Comparison of ENCODE assay signal across 14 mouse cellular contexts in genomic region chr6:92909361-92909760, GRCm38 (mm10). TPM values are rescaled to one million over a fixed set of nuclear protein-coding genes. Genes with fewer than 3 reads are reported as not detected.
DNase-seq lines count a peak whose midpoint lies in the region; ATAC-seq and TF ChIP-seq lines count a peak whose summit lies in the region.
"Had no signal": no experiment of that assay in that cellular context is flagged by ENCODE, and none has a peak within 500 bp of the region (broad histone marks: within the 10 kb centered on the region; RNA-seq: fewer than 3 reads in every experiment).

No protein-coding gene starts in this region.

- 28% methylated on average over 8 of the region's 8 CpGs for WGBS in heart, embryonic 12.5 days
- WGBS in thymus, adult 2 months = 94% methylated on average over 8 of the region's 8 CpGs

- peaks cover 33% of the 10 kb centered on the region for H3K4me1 ChIP-seq in heart, embryonic 12.5 days (replicated peaks)
- H3K4me1 ChIP-seq in thymus, adult 2 months (replicated peaks; ENCODE audit: control insufficient read depth, insufficient read depth, low read length) = no peaks in the 10 kb centered on the region

- TF ChIP-seq CTCF in layer of hippocampus, adult 2 months (conservative IDR thresholded peaks at IDR 0.05) = no peak
- TF ChIP-seq CTCF in thymus, adult 2 months (IDR thresholded peaks at IDR 0.05; ENCODE audit: borderline replicate concordance, control insufficient read depth, extremely low read depth, insufficient read depth, low read length, poor library complexity) = no peak

- no peak overlapping the region for H3K9ac ChIP-seq in heart, embryonic 12.5 days
- H3K9ac ChIP-seq: limb, embryonic 13.5 days; liver, postnatal 0 days; midbrain, embryonic 12.5 days had no signal

- TF ChIP-seq POLR2A in thymus, adult 2 months (IDR thresholded peaks at IDR 0.05; ENCODE audit: control insufficient read depth, extremely low read depth, insufficient read depth, low read length, poor library complexity) = no peak

- peaks cover 10% of the 10 kb centered on the region; the same call in 1 of the 2 replicates for H3K36me3 ChIP-seq in heart, embryonic 12.5 days
- H3K36me3 ChIP-seq in thymus, adult 2 months (ENCODE audit: control insufficient read depth, insufficient read depth, low read length) = no peaks in the 10 kb centered on the region
- H3K36me3 ChIP-seq: midbrain, embryonic 12.5 days had no signal

- peak overlapping the region; percentile 48; the same call in 1 of the 2 replicates for H3K4me2 ChIP-seq in heart, embryonic 12.5 days
- H3K4me2 ChIP-seq: limb, embryonic 13.5 days; midbrain, embryonic 12.5 days had no signal

- DNase-seq in layer of hippocampus, adult 2 months (ENCODE audit: low spot score in 2 of 2) = no peak
- DNase-seq in layer of hippocampus, postnatal 10 days (ENCODE audit: low spot score in 2 of 2) = no peak
- DNase-seq in kidney, postnatal 14 days = peak; percentile 29
- DNase-seq in lung, postnatal 36 days = peak; percentile 52
- DNase-seq in adrenal gland, postnatal 25 days = no peak
- DNase-seq in thymus, adult 2 months = no peak
- DNase-seq: liver, postnatal 0 days; right cerebral cortex, postnatal 14 days; thymus, postnatal 36 days had no signal

- no peak overlapping the region for H3K4me3 ChIP-seq in layer of hippocampus, adult 2 months
- H3K4me3 ChIP-seq in heart, embryonic 12.5 days = no peak overlapping the region
- H3K4me3 ChIP-seq in thymus, adult 2 months (ENCODE audit: control insufficient read depth, insufficient read depth, low read length) = no peak overlapping the region
- H3K4me3 ChIP-seq: limb, embryonic 13.5 days; midbrain, embryonic 12.5 days had no signal

- H3K27ac ChIP-seq in layer of hippocampus, adult 2 months = 0 out of 2 replicates have a peak overlapping the region, but pooled peaks have one; percentile 23
- H3K27ac ChIP-seq in heart, embryonic 12.5 days (ENCODE audit: poor library complexity, severe bottlenecking) = peak overlapping the region; percentile 86
- H3K27ac ChIP-seq in thymus, adult 2 months (ENCODE audit: control insufficient read depth, insufficient read depth, low read length) = no peak overlapping the region
- H3K27ac ChIP-seq: limb, embryonic 13.5 days; midbrain, embryonic 12.5 days had no signal

- H3K9me3 ChIP-seq in heart, embryonic 12.5 days (replicated peaks) = no peaks in the 10 kb centered on the region
- H3K9me3 ChIP-seq: limb, embryonic 13.5 days; midbrain, embryonic 12.5 days had no signal

- 0 out of 2 replicates have a peak, but pooled peaks have one; percentile 57 for ATAC-seq in heart, embryonic 12.5 days (ENCODE audit: insufficient number of reproducible peaks, low FRiP score)
- ATAC-seq: liver, postnatal 0 days; Patski had no signal

- no peaks in the 10 kb centered on the region for H3K27me3 ChIP-seq in heart, embryonic 12.5 days (replicated peaks)
- no peaks in the 10 kb centered on the region for H3K27me3 ChIP-seq in thymus, adult 2 months (ENCODE audit: control insufficient read depth, insufficient read depth, low read length)
- H3K27me3 ChIP-seq: limb, embryonic 13.5 days; midbrain, embryonic 12.5 days; Patski had no signal

RNA-seq across cellular contexts. Expression of gene Adamts9, which starts 33.9 kb away (rescaled TPM):
- 1 to 10 TPM; 8.7 to 8.9 TPM for total RNA-seq in layer of hippocampus, adult 2 months (2021)
- total RNA-seq in layer of hippocampus, postnatal 10 days (2021) = 10 to 100 TPM; 14.0 to 14.9 TPM
- polyA plus RNA-seq in heart, embryonic 12.5 days (2016; fragmentation: Nextera tagmentation; extraction: Ambion mirVana) = 6.4 and 7.0 TPM in 2 replicates
- total RNA-seq in adrenal gland, postnatal 25 days (2021) = 26.1 and 31.6 TPM in 2 replicates
- 4.5 and 4.7 TPM in 2 replicates for polyA plus RNA-seq in thymus, adult 2 months (2012; rRNA removed)
- total RNA-seq: granulocyte monocyte progenitor cell, adult 5-6 weeks had no signal

RNA-seq across cellular contexts. Expression of gene Gm15737, which starts 40.2 kb away (rescaled TPM):
- not detected for total RNA-seq in layer of hippocampus, adult 2 months (2021)
- total RNA-seq in layer of hippocampus, postnatal 10 days (2021) = not detected
- polyA plus RNA-seq in heart, embryonic 12.5 days (2016; fragmentation: Nextera tagmentation; extraction: Ambion mirVana) = 0.10 and 0.13 TPM in 2 replicates
- total RNA-seq in adrenal gland, postnatal 25 days (2021) = not detected in 2 replicates
- polyA plus RNA-seq in thymus, adult 2 months (2012; rRNA removed) = not detected in 2 replicates
- total RNA-seq: granulocyte monocyte progenitor cell, adult 5-6 weeks had no signal
- polyA plus RNA-seq: liver, postnatal 0 days; midbrain, embryonic 12.5 days had no signal

Comparison
In these comparisons a context has a peak if more than half of its experiments do, and no peak if none do; other contexts are left out.
1. DNase-seq: peak in kidney, postnatal 14 days (single experiment) and lung, postnatal 36 days (single experiment); none in layer of hippocampus, adult 2 months (0 of 2), layer of hippocampus, postnatal 10 days (0 of 2), adrenal gland, postnatal 25 days (single experiment) and thymus, adult 2 months (single experiment).